Mouse (Mus musculus) adrenal gland, adult (tissue): ENCODE measurements around the gene Nptxr.

Experiments
- DNase-seq, 2 experiments: peaks; one replicate each; pipeline ENCODE4 v3.0.0; 2022 to 2023; ENCODE audit warnings: low spot score in 1 of 2; ENCODE audit not compliant: inconsistent age in 2 of 2

The Nptxr gene

DNA sequence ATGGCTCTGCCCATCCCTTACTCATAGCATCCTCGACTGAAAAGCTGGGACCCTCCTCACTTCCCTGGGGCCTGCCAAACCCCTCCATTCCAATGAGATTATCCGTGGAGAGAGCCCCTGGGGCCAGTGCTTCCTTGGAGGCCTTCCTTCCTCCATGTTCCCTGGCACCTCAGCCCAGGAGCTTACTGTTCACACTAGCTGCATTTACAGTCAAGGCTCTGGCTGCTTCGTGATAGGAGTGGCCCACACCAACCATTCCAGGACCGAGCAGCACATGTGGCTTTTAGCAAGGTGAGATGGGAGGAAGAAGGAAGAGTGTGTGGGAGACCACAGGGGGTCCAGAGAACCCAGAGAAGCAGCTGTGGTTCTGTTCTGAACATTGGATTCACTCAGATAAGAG is 50.7 kb downstream of the Nptxr start:
- DNase-seq: no peak

DNA sequence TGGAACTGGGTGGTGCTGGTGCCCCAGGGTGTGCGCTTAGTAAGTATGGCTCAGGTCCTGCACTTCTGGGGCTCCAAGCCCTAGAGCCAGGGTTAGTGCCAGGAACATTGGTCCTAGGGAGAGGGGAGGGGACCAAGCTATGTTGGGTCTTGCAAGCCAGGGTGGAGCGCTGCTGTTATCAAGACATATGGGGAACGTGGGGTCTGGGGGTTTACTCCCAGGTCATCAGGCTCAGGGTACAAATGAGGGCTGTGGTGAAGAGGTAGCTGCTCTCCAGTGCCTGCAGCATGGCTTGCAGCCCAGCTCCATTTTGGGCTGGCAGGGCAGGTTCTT is 51.2 kb downstream of the Nptxr start:
- no peak for DNase-seq

DNA sequence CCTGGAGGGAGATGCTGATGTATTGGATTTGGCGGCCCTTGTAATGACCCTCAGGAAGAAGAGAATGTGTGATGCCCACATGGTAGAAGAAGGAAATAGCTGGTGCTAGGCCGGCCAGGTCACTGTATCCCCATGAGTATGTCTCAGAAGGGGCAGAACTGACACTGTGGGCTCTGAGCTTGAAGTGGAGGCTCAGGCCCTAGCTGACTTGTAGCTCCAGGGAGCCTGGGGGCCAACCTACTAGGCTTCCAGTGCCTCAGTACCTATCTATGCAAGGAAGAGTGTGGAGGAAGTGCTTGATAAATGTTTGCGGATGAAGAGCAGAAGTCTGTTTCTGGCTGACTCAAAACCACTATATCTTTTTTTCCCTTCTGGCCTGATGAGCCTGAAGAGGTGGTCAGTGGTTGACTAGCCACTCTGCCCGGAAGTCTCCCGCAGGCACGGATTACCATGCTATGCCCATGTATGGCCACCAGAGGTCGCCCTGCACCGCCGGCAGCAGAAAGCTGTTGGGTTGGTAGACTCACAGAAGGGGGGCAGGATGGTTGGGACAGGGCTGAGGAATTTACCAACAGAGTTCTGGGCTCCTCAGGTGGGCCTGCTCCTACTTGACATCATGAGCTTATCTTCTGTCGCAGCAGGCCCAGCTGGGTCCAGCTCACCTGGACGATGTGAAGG is 51.7 kb downstream of the Nptxr start:
- peak; percentile 79 to 91 for DNase-seq

DNA sequence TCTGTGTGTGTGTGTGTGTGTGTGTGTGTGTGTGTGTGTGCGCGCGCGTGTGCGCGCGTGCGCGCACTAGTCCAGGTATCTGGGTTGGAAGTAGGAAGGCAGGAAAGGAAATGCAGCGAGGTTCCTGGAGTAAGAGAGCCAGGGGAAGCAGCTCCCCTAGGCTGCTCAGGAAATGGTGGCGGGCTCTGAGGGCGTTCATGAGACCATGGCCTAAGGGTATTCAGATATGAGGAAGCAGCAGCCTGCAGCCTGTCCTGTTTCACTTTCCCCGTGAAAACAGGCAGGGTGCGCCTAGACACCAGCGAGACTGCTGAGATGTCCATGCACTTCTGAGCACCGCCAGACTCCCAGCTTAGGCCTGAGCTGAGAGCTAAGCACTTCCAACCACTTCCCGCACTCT is 52.8 kb downstream of the Nptxr start:
- no peak for DNase-seq

DNA sequence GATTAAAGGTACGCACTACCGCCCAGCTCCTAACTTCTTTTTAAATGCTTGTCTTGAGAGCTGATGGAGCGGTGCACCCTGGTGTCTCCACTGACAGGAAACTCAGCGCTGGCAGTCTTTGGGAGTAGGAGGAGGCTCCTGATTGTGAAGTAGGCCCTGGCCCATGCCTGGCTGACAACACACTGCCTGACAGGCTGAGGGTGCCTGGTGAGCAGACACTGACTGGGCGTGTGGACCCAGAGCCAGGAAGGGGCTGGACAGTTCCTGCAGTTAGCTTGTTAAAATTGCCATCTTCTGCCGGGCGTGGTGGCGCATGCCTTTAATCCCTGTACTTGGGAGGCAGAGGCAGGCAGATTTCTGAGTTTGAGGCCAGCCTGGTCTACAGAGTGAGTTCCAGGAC is 54.3 kb downstream of the Nptxr start:
- DNase-seq: no peak

DNA sequence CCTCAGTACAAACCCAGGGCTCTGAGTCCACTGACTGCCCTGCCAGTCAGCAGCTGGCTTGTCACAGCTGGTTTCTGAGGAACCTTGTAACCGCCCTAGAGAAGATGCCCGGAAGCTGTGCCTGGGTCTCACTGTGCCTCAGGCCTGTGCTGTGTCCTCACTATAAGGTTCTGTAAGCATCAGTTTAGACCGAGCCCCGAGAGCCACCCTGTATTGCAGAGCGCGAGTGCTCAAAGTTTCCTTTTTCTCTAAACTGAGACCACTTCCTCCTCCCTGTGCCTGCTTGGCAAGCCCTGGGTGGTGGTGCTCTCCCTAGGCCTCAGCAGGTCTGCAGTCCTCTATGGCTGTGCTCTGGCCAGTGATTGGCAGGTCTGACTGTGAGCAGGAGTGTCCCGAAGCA is 55.4 kb downstream of the Nptxr start:
- no peak for DNase-seq

DNA sequence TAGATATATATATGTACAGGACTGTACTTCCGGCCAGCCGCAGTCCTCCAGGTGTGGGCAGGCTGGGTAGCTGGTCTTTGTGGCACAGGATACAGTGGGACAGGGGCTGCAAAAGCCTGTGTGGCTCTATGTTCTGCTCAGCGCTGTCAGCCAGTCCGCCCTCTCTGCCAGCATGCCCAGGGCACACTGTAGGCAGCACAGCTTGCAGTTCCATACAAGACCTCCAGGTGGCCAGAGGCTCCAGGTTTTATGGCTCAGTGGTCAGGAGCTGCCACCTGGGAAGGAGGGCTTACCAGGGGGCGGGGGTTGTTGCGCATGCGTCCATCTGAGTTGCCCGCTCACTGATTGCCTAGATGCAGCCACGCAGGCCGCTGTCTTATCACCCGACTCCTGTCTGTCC is 56.6 kb downstream of the Nptxr start:
- DNase-seq: no peak

DNA sequence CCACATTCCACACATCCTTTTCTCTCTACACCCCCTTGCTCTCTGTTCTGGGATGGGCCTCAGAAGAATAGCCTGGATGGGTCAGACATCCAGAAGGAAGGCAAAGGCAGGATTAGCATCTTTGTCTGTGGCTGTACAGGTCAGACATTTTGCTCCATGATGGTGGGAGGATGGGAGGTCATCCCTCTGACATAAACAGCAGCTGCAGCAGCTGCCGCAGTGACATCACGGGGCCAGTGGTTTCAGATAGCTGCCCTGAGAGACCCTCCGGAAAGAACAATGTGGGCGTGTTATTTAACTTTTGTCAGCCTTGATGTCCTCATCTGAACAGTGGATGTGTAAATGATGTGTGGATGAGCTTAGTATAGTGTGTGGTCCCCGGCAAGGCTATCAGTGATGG is 58.7 kb downstream of the Nptxr start:
- DNase-seq: no peak

DNA sequence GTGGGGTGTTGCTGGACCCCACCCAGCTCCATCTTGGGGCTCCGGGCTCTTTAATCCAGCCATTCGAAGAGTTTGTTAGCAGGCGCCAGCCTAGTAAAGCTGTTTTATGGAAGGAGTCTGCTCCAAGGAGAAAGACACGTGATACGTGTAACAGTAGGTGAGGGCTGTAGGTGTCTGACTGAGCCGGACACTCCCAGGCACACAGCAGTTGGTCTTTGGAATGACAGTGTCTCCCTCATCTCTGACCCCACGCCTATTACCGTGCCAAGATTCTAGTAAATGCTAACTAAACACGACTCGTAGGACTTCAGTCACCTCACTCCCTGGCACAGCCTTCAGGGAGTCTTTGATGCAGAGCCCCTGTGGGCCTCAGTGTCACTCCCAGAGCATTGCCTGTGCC is 59.3 kb downstream of the Nptxr start:
- no peak for DNase-seq

DNA sequence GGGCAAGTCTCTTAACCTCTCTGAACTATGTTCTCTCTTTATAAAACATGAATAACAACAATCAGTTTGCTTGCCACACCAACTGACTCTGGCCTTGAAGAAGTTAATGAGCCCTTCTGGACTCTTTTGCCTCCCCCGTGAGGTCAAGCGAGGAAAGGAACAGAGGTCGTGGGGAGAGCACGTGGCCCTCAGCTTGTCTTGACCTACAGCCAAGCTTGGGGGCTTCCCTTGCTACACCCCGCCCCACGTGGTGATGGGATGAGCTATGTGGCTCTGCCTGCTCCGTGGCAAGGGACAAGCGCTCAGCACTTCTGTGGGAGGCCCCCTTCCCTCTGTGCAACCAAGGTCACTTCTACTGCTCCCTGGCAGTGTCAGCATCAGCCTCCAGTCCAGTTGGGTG is 59.8 kb downstream of the Nptxr start:
- DNase-seq: no peak

DNA sequence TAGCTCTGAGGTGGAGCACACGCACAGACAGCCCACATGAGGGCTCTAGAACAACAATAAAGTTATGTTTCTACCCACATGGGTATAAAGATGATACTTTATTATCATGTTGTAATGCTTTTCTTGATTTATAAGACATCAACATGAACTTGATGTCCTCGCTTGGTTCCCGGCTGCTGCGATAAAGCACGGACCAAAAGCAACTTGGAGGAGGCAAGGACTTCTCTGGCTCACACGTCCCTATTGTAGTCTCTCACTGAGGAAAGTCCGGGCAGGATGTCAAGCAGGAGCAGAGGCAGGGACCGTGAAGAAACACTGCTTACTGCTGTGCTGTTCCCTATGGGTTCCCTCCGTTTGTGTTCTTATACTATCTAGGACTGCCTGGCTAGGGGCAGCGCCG is 60.6 kb downstream of the Nptxr start:
- no peak for DNase-seq

DNA sequence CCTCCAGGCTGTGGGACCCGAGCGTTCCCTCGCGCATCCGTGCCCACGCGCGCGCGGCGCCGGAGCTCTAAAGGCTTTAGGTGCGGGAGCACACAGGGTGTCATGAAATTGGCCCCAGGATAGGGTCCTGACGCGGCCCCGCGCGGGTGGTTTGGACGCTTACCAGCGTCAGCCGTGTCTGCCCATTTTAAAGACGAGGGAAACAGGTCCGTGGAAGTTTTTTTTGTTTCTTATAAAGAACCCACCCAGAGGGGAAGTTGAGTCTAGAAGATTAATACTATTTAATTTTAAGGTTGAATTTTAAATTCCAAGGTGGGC is 61.9 kb downstream of the Nptxr start:
- DNase-seq: no peak

DNA sequence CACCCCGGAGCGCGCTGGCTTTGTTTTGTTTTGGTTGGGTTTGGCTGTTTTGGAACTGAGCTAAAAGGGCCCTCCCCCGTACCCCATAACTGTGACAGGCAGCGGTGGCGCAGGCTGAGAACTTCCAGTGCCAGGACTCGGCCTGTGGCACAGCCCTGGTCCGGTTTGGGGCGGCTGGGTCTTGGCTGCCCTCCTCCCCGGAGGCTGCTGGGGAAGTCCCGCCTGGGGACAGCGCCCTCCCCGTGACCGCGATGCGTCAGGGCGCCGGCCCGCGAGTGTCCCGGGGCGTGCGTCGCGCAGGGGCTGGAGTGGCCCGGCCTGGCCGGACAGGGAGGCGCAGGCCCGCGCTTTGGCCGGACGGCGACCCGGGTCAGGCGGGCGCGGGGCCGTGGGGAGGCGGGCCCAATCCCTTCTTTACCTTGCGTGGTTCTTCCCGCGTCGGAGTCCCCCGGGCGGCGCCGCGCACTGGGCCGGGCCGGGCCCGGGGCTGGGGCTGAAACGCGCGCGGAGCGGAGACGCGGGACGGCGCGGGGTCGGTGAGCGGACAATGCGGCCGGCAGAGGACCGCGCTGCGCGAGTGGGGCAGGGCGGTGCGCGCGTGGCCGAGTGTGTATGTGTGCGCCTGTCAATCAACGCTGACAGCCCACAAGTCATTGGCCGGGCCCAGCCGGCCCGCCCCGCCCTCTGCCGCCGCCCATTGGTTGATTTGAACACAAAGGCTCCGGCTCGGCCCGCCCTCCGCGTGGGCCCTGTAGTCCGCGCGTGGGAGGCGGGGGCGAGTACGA is 62.5 kb downstream of the Nptxr start, which contains the start of gene Sun2:
Sun2 (minus strand) TSS at position 616 of the 785 bp plus-strand sequence.
- peak; percentile 91 to 95 for DNase-seq

DNA sequence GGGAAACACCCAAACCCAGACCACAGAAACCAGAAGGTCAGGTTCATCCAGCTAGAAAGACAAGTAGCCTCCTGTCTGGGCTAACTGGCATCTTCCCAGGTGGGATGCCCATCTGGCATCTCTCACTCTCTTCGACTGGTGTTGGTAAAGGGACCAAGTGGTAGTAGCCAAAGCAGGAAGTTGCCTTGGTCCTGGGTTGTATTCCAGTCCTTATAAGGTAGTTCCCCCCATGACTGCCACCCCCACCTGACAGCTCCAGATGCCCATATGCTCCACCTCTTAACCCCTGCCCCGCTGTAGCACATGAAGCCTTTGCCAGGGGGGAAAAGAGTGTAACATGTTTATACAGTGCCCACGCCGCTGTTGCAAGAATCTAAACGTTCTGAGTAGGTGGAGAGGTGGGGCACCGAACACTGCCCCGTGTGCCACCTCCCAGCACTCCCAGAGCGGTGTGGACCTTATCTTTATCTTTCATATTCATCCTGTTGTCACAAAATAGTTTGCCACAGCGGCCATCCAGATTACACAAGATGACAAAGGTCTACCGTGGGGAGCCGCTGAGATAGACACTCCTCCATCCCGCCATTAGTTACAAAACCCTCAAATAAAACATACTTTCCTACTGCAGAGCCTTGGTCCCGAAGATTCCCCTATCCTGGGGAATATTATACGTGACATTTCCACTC is 63.2 kb downstream of the Nptxr start:
- peak in 1 of 2 experiments; percentile 50 for DNase-seq

DNA sequence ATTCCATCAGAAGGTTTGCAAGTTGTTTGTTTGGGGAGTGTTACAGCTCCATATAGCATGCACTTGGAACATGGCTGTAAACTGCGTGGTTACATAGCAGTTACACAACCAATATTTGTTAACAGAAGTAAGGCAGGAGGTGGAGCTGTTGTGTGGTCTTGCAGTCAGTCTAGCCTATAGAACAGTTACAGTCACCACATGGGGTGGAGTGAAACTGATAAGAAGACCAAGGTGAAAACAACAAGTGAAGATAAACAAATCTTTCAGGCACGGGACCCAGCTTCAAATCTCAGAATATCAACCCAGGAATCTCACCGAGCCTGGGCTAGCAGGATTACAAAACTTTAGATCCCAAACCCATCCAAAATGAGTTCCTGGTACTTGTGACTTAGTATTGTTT is 63.8 kb downstream of the Nptxr start:
- no peak for DNase-seq
